Mouse (Mus musculus) WW6 (cell line): ENCODE data around the gene Cog6.

ENCODE experiments used
- DNase-seq: peaks from one replicate; pipeline ENCODE4 v3.0.0-alpha.2; 2013; ENCODE audit warnings: low read depth, low spot score

Gene Cog6

DNA sequence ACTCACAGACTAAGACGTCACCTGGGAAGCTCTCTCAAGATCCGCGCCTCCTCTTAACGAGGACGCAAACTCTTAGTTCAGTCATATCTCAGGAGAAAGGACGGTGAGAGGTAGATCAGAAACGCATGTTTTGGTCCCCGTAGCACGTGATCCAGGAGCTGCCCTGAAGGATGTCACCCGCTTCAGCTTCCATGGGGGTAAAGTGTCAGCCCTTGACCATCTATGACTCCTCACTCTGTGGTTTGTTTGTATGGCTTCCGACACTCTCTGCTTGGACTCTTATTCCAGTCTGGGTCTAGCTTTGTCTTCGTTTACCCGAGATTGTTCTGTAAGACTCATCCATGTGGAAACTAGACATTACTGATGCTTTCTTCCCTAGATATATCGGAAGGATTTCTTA lies 54.6 kb downstream of the Cog6 start:
- no peak for DNase-seq

DNA sequence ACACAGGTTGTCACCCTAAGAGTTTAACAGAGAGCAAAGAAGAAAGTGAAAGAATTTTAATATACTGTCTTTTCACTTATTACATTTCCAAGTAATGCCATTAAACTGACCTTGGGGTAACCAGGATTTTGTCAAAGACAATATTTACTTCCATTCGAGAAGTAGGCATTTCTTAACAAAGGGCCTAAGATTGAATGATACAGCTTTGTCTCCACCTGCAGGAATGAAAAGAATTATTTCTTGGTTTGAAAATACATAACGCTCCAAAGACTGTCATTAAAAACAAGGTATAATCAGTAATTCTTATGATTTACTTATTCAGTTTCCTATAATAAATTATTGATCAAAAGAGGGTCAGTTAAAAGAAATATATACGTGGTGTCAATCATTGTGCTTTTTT lies 55.4 kb downstream of the Cog6 start:
- no peak for DNase-seq

DNA sequence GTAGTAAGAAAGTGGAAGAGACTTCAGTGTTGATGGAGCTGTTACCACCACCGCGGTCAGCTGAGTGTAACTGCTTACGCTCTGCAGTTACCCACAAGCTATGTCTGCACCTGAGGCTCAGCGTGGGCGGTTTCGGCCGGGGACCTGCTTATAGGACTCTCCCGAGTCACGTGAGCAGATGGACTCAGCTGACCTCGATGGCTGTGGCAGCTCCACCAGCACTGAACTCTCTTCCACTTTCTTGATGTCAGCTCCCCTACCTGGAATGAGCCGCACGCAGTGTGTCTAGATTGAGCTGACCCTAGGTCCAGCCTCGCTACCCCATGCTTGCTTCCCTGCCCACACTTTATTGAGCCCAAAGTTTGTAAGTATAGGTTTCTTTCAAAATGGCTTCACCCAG lies 56.1 kb downstream of the Cog6 start:
- no peak for DNase-seq

DNA sequence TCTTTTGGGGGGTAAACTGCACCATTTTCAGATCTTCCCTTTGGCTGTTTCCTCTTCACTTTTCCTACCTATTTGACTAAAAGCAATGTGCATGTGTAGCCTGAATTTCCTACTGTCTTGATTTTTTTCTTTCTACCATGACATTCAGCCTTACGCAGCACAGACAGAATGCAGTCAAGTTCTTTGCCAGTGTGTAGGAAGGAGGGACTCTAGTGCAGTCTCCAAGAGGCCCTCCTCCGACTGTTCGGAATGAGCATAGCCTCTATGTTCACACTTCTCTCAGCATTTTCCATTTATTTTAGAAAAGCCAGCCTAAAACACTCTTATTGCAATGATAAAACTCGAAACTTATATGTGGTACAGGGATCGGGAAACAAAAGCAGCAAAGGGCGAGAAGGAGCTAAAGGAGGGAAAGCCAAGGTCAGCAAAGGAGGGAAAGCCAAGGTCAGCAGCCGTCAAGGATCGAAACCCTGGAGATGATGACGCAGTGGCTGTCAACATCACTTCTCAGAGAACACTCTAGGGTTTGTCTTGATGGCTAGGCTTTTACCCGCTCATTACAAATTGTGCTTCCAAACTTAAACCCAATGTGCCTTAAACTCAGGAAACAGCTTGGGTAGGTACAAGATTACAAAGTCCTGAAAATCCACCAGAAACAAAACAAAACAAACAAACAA lies 58.5 kb downstream of the Cog6 start:
- no peak for DNase-seq

DNA sequence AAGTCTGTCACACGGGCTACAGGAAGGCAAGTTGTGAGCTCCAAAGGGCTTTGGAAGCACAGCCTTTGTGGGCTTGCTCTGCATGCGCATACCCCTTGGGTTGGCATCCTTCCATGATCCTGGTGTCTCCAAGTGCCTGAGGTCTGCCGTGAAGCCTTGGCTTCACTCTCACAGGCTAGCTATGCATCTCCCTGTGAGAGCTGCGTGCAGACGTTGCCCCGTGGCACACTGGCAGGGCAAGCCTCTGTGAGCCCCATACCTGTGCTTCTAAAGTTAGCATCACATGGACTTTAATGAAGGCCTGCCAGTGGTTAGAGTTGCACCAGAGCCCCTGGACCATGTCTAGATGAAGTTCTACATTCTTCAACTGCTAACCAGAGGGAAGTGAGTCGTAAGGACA lies 59.2 kb downstream of the Cog6 start:
- no peak for DNase-seq

DNA sequence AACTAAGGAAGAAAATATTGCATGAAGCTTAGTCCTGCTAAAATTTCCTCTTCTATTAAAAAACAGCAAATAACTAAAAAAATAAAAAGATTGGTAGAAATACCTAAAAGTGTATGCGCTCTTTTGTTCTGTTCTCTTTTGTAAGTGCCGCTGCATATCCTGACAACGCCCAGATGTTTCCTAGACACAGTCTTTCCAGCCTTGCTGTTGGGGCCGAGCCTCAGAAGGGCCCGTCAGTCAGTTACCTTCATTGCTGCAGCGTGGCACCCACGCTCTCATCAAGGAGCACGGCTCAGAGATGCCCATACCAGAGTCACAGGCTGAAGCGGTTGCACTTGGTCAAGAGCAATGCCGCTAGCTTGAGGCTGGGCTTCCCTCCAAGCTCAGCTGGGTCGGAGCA lies 60.8 kb downstream of the Cog6 start:
- peak; percentile 34 for DNase-seq

DNA sequence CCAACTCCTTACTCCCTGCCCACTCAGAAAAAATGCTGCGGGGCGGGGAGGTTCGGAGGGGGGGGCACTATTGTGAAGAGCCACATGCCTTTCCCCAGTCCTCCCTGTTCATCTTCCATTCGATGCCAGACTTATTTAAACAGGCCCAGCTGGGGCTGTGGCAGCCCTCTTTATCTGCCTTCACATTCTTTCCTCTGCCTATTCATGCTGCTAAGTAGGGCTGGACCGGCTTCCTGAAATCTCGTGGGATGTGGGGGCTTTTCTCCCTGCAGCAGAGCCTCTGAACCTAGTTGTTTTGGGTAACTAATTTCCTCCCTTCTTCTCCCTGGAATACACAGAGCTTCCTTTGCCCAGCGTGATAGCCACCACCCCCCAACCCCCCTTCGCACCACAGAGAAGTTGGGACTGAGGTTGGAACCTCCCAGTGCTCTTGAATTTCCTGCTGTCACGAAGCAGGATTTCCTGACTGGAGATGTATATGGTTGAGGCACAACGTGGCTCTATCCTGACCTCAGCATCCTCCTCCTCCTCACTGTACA lies 61.5 kb downstream of the Cog6 start:
- DNase-seq = no peak

DNA sequence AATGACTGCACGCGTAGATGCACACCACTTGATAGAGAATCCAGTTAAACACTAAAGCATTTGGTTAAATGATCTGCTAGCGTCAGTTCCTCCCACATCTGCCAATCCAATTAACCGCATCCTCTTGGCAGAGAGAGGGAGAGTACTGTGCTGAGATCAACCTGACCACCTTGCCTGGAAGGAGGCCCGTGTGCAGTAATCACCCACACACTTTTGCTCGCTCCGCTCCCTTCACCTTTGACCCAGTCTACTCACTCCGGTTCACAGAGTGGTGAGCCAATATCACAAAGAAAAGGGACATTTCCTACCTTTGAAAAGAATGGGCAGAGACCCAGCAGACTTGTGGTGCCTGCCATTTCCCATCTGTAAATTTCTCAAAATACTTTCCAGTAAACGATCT lies 62.4 kb downstream of the Cog6 start:
- no peak for DNase-seq

DNA sequence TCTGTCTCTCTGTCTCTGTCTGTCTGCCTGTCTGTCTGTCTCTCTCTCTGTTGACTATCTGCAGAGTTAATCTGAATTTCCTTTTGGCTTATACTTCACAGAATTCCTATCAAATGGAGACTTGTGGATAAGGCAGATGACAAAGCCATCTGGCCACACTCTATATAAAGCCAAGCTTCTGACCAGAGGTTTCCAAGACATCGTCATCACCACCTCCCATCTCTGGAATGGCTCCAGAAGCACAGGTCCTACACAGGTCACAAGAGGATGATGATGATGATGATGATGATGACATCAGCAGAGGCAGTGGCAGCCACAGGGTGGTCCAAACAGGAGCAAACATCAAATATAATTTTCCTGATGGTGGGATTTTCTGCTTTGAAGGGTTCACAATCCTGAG lies 63.2 kb downstream of the Cog6 start:
- DNase-seq = no peak

DNA sequence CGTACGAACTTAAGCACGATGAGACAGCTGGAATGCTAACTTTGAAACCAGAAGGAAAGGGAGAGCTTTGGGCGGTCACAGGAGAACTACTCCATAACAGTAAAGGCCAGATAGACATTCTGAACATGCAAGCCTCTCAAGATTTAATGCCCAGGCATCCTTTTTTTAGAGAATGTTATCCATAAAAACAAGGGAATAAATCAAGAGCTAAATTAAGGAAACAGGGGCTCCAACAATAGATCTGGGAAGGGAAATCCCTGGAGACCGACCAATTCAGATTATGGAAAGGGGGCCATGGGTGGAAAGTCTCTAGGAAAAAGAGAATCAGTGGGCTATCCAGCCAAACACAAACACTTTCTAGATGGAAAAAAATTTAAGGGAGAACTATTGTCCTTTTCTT lies 68.2 kb downstream of the Cog6 start:
- DNase-seq = no peak

DNA sequence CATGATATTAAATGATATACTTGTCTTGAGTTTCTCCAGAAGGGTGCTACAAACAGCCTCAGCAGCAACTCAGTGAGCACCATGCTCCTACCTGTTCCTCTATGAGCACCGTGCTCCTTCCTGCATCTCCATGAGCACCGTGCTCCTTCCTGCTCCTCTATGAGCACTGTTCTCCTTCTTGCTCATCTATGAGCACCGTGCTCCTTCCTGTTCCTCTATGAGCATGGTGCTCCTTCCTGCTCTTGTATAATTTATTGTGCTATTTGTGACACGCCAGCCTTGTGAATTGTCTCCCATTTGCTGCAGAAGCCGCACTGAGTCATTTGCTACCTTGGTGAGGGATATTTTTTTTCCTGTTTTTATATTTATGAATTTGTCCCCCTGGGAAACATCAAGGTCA lies 69.6 kb downstream of the Cog6 start:
- no peak for DNase-seq

DNA sequence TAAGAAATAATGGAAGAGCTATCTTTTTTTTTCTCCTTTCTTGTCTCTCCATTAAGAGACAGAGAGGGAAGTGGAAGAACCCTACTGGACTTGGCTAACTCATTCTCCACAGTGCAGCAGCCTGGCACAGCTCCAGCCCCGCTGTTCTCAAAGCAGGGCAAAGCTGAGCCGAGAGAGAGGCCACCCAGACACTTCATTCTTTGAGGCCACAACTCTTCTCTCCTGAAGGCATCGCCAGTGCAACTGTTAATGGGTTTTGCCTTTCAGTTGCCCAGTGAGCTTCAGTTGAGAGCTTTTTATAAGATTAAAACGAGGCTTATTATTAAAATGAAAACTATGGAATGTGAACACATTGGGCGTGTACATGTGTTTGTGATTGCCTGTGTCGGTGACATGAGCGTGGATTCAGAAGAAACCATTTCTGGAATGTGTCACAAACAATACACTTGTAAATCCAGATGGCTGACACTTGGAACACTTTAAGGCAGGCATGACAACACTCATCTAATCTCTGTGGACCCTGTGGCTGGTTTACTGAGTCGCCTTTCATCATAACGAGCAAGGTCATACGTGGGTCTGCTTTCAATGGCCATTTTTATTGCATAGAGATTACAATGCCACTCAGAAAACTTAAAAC lies 76.1 kb downstream of the Cog6 start:
- no peak for DNase-seq

DNA sequence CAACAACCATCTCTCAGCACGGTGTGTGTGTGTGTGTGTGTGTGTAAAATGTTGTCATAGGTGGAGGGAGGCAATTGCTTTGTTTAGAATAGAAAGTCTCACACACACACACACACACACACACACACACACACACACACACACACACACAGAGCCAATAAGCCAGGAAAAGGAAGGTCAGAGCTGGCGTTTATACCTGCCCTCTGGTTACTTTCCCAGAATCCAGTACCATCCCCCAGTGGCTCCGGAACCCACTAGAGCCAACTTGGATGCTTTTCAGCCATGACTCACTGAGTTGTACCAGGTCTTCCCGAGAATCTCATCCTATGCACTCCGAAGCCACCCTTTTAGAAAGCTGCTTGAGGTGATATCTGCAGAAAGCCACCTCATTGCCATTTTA lies 78.6 kb downstream of the Cog6 start:
- no peak for DNase-seq

DNA sequence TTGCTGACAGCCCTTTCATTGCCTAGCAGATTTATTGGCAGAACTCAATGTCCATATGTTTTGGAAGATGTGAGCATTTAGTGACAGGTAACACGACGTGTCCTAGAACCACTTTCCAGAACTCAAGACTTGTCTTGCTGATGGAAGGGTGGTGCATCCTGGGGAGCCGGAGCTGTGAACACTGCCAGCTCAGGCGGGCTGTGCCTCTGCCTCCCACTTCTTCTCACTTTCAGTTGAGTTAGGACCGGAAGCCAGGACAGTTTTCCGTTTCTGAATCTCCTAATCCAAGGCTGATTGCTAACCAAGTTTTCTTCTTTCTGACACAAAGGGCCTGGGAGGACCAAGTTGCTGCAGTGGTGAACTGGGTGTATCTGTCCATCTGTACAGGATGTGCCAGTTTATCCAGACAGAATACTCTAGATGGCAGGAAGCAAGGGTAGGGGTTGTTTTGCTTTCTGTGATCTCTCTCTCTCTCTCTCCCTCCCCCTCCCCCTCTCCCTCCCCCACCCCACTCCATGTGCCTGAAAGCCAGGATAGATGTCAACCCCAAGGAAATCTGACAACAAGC lies 79.2 kb downstream of the Cog6 start:
- DNase-seq = no peak

DNA sequence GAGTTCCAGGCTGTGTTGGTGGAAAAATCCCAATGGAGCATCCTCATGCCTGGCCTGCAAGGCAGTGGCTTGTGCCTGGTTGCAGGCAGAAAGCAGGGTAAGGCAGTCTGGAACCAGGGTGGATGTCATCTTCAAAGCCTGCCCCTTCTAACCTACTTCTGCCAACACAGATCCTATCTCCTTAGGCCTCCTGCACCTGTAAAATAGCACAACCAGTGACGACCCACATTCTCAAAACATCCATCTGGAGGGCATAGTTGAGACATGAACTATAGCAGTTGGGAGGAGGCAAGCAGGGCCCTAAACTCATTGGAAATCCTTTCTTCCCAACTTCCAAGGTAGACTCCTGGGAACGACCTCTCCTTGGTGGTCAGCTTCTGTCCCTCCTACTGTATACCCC lies 85.1 kb downstream of the Cog6 start:
- DNase-seq = no peak
